Mouse (Mus musculus) urinary bladder, adult 18-20 months (tissue): ENCODE data around the gene Hivep3.

ENCODE experiments used
- DNase-seq, 2 experiments: peaks; one replicate each; pipeline ENCODE4 v3.0.0; 2022; ENCODE audit warnings: low spot score in 2 of 2, mixed read lengths in 2 of 2

Gene Hivep3

GRCm38 (mm10) chr4:120056451-120056850, 322.9 kb downstream of the Hivep3 start:
- DNase-seq = no peak

GRCm38 (mm10) chr4:120057529-120057928, 323.9 kb downstream of the Hivep3 start:
- no peak for DNase-seq

GRCm38 (mm10) chr4:120058157-120058556, 324.6 kb downstream of the Hivep3 start:
- DNase-seq = no peak

- DNase-seq = no peak
Measured at GRCm38 (mm10) chr4:120058794-120059193, 325.2 kb downstream of the Hivep3 start.

GRCm38 (mm10) chr4:120061727-120062126, 328.1 kb downstream of the Hivep3 start:
- DNase-seq = no peak

- DNase-seq = no peak
Measured at GRCm38 (mm10) chr4:120062198-120062597, 328.6 kb downstream of the Hivep3 start.

GRCm38 (mm10) chr4:120062754-120063153, 329.2 kb downstream of the Hivep3 start:
- no peak for DNase-seq

GRCm38 (mm10) chr4:120063353-120064124, 330.0 kb downstream of the Hivep3 start:
- no peak for DNase-seq

- no peak for DNase-seq
Measured at GRCm38 (mm10) chr4:120064696-120065095, 331.1 kb downstream of the Hivep3 start, which contains the start of gene AL607142.1. Gene AL607142.1, plus strand, starts transcription at chr4:120064996.

- DNase-seq = no peak
Measured at GRCm38 (mm10) chr4:120066841-120067591, 333.4 kb downstream of the Hivep3 start.

GRCm38 (mm10) chr4:120067592-120068235, 334.1 kb downstream of the Hivep3 start:
- DNase-seq = no peak

GRCm38 (mm10) chr4:120068883-120069581, 335.4 kb downstream of the Hivep3 start:
- DNase-seq = no peak

GRCm38 (mm10) chr4:120069582-120069980, 336.0 kb downstream of the Hivep3 start:
- no peak for DNase-seq

- DNase-seq = no peak
Measured at GRCm38 (mm10) chr4:120071411-120071810, 337.8 kb downstream of the Hivep3 start.

- DNase-seq = peak; percentile 43 to 47
Measured at GRCm38 (mm10) chr4:120071842-120072507, 338.4 kb downstream of the Hivep3 start.

- DNase-seq = no peak
Measured at GRCm38 (mm10) chr4:120074061-120074460, 340.5 kb downstream of the Hivep3 start.

GRCm38 (mm10) chr4:120077322-120077721, 343.7 kb downstream of the Hivep3 start:
- no peak for DNase-seq

GRCm38 (mm10) chr4:120082527-120082926, 348.9 kb downstream of the Hivep3 start:
- DNase-seq = no peak

- DNase-seq = no peak
Measured at GRCm38 (mm10) chr4:120083700-120084099, 350.1 kb downstream of the Hivep3 start.

GRCm38 (mm10) chr4:120089536-120089935, 356.0 kb downstream of the Hivep3 start:
- DNase-seq = no peak
